Mouse (Mus musculus) thymus, adult 2 months (tissue): ENCODE measurements around the gene Atoh8. TPM values are rescaled to one million over a fixed set of nuclear protein-coding genes. Genes with fewer than 3 reads are reported as not detected.

Experiments
- DNase-seq: peaks from one replicate; pipeline ENCODE4 v3.0.0; 2021
- H3K27ac ChIP-seq: fragments of 200-500 bp; 2 replicates; pipeline ENCODE4 v1.5.1; 2012; ENCODE audit warnings: low read length, control low read depth; ENCODE audit not compliant: control insufficient read depth, insufficient read depth
- H3K27me3 ChIP-seq: fragments of 200-500 bp; 2 replicates; pipeline ENCODE4 v1.6.1; 2012; ENCODE audit warnings: mild to moderate bottlenecking, low read length, moderate library complexity, mixed read lengths; ENCODE audit not compliant: control insufficient read depth, insufficient read depth
- H3K36me3 ChIP-seq: fragments of 200-500 bp; 2 replicates; pipeline ENCODE4 v1.6.1; 2012; ENCODE audit warnings: mild to moderate bottlenecking, low read length, moderate library complexity; ENCODE audit not compliant: control insufficient read depth, insufficient read depth
- H3K4me1 ChIP-seq: fragments of 200-500 bp; replicated peaks from 2 replicates; pipeline ENCODE4 v1.6.1; 2012; ENCODE audit warnings: low read length; ENCODE audit not compliant: control insufficient read depth, insufficient read depth
- H3K4me3 ChIP-seq: fragments of 200-500 bp; 2 replicates; pipeline ENCODE4 v1.5.1; 2012; ENCODE audit warnings: mild to moderate bottlenecking, low read length, control low read depth, moderate library complexity; ENCODE audit not compliant: control insufficient read depth, insufficient read depth
- CTCF ChIP-seq: fragments of 200-500 bp; IDR thresholded peaks from 2 replicates; pipeline ENCODE4 v1.5.1; 2012; ENCODE audit warnings: mild to moderate bottlenecking, control low read depth, low read length, moderate library complexity, borderline replicate concordance; ENCODE audit not compliant: control insufficient read depth, poor library complexity, insufficient read depth; ENCODE audit errors: extremely low read depth
- POLR2A ChIP-seq: fragments of 200-500 bp; IDR thresholded peaks from 2 replicates; pipeline ENCODE4 v1.6.1; 2012; ENCODE audit warnings: mild to moderate bottlenecking, low read length, control low read depth, moderate library complexity; ENCODE audit not compliant: control insufficient read depth, poor library complexity, insufficient read depth; ENCODE audit errors: extremely low read depth
- WGBS: fragments of 180-500 bp; shearing (Covaris S2); methylation state at CpG from one replicate; pipeline ENCODE4 v1.1.7; 2018; 5-methylcytosine and 5-hydroxymethylcytosine counted together
- polyA plus RNA-seq: library from polyadenylated mRNA; depleted of rRNA; stranded (reverse); fragments of >200 nt; gene quantifications from 2 replicates; pipeline ENCODE4 v1.2.3, GENCODE M21; 2012

The Atoh8 gene
- polyA plus RNA-seq, 1 experiment: 3.8 TPM

DNA sequence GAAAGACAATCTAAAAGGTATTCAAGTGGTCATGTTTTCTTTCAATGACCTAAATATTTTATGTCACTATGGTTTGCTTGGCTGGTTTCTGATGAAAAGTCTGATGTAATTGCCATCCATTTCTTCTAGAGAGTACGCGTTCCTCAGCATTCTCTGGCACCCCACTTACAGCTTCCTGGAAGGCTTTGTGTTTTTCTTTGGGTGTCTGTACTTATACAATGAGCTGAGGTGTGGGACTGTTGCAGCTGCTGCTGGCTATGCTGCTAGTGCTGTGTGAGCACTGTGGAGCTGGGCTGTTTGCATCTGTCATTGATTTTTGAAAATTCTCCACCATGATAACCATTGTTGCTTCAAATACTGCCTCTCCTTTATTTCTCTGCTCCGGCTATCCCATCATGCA, 56.4 kb downstream of the Atoh8 start:
- H3K4me1 ChIP-seq: no peaks in the 10 kb centered on the region
- H3K36me3 ChIP-seq: no peaks in the 10 kb centered on the region
- 96% methylated on average over 3 of the region's 3 CpGs for WGBS
- TF ChIP-seq CTCF (no peak), POLR2A (no peak)
- no peak overlapping the region for H3K27ac ChIP-seq
- DNase-seq: no peak
- no peaks in the 10 kb centered on the region for H3K27me3 ChIP-seq
- no peak overlapping the region for H3K4me3 ChIP-seq

DNA sequence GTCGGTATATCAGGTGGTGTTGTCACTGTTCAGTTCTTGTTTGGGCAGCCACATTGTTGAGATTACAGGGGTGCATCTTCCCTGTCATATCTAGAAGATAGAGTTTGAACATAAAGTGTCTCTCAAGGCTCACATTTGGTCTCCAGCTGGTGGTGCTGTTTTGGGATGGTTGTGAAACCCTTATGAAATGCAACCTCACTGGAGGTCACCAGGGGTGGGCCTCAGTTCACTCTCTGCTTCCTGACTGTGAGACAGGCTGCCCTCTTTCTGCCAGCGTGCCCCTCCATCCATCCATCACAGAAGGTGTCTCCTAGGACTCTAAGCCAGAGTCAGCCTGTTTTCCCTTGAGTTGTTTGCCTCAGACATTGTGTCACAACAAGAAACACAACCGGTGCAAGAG, 58.0 kb downstream of the Atoh8 start:
- Histone ChIP-seq H3K36me3 (no peaks in the 10 kb centered on the region), H3K27ac (no peak overlapping the region), H3K4me3 (no peak overlapping the region), H3K4me1 (no peaks in the 10 kb centered on the region), H3K27me3 (no peaks in the 10 kb centered on the region)
- WGBS: 83% methylated on average over 3 of the region's 3 CpGs
- no peak for TF ChIP-seq POLR2A
- DNase-seq: no peak

DNA sequence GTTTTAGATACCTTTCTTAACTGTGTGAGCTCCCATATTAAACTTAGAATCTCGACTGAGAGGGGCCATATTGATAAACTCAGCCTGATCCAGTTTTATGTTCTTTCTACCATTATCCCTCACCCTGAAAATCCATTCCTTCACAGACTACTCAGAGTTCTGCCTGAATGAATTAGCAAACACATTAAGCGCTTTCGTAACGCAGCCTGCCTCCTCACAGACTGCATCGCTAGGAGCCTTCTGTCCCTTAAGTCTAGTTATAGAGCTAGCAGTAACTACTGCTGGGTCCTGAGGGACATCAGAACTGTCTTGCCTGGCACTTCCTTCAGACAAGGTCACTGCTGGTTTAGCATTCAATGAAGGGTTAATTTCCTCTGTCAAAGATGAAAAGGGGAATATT, 59.4 kb downstream of the Atoh8 start:
- DNase-seq: no peak
- H3K36me3 ChIP-seq: no peaks in the 10 kb centered on the region
- 92% methylated on average over 5 of the region's 5 CpGs for WGBS
- H3K27ac ChIP-seq: no peak overlapping the region
- H3K4me3 ChIP-seq: no peak overlapping the region
- H3K27me3 ChIP-seq: no peaks in the 10 kb centered on the region
- TF ChIP-seq POLR2A: no peak
- no peak for TF ChIP-seq CTCF
- no peaks in the 10 kb centered on the region for H3K4me1 ChIP-seq

DNA sequence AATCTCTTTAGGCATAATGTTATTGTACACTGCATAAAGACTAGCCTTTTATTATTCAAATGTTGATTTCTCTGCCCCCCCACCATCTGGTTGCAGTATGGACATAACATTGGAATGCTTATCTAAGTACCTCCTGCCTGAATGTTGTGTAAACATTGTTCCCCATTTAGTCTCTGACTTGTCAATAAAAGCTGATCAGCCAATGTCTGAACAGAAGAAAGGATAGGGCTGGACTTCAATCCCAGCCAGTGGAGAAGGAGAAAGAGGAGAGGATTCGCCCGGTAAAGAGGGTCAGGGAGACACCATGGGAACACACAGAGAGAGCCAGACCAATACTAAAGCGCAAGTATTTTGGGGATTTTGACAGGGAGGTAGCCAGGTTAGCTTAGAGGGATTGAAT, 60.0 kb downstream of the Atoh8 start:
- 93% methylated on average over 3 of the region's 3 CpGs for WGBS
- Histone ChIP-seq H3K27me3 (no peaks in the 10 kb centered on the region), H3K4me3 (no peak overlapping the region), H3K36me3 (no peaks in the 10 kb centered on the region), H3K4me1 (no peaks in the 10 kb centered on the region), H3K27ac (no peak overlapping the region)
- TF ChIP-seq POLR2A (no peak), CTCF (no peak)
- DNase-seq: no peak

DNA sequence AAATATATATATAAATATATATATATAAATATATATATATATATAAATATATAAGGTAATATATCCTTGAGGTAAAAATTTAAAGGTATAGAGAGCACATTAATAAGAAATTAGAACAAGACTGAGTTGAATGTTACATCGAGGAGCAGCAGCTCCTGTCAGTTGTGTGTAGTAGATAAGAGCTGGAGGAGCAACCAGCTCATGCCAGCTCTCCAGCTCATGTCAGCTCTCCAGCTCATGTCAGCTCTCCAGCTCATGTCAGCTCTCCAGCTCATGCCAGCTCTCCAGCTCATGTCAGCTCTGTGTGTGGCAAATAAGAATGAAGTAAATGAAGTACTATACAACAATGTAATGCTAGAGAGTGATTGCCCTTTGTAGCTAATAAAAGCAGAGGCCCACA, 62.0 kb downstream of the Atoh8 start:
- TF ChIP-seq CTCF: no peak
- TF ChIP-seq POLR2A: no peak
- H3K27ac ChIP-seq: no peak overlapping the region
- no peak overlapping the region for H3K4me3 ChIP-seq
- no peak for DNase-seq
- H3K36me3 ChIP-seq: no peaks in the 10 kb centered on the region
- WGBS: 76% methylated on average over 1 of the region's 1 CpGs
- H3K27me3 ChIP-seq: no peaks in the 10 kb centered on the region
- no peaks in the 10 kb centered on the region for H3K4me1 ChIP-seq

DNA sequence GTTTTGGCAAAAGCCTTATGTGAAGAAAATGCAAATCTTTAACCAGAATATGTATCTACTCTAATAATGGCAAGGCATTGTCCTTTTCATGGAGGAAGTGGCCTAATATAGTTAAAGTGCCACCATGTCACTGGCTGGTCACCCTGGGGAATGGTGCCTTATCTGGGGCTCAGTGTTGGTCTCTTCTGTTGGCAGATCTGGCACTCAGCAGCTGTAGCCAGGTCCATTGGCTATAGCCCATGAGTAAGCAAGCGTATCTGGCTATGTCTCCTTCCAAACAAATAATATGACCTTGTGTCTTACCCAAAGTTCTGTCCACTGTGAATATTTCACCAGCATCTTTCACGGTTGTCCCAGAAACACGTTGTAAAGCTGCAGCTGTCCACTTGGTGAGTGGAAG, 64.0 kb downstream of the Atoh8 start:
- no peak overlapping the region for H3K4me3 ChIP-seq
- 97% methylated on average over 3 of the region's 3 CpGs for WGBS
- TF ChIP-seq CTCF (no peak), POLR2A (no peak)
- H3K27ac ChIP-seq: no peak overlapping the region
- no peaks in the 10 kb centered on the region for H3K4me1 ChIP-seq
- no peaks in the 10 kb centered on the region for H3K36me3 ChIP-seq
- no peaks in the 10 kb centered on the region for H3K27me3 ChIP-seq
- no peak for DNase-seq

DNA sequence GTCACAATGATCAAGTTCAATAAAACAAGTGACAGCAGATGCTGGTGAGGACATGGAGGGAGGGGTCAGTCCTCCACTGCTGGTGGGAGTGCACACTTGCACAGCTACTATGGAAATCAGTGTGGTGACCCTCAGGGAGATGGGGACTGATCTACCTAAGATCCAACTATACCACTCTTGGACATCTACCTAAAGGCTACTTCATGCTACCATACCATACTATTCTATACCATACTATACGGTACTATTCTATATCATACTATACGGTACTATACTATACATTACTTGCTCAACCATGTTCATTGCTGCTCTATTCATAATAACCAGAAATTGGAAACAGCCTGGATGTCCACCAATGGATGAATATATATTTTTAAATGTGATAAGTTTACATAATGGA, 69.5 kb downstream of the Atoh8 start:
- Histone ChIP-seq H3K4me1 (peaks cover 6% of the 10 kb centered on the region; the same call in 1 of the 2 replicates), H3K4me3 (no peak overlapping the region), H3K27ac (no peak overlapping the region), H3K27me3 (no peaks in the 10 kb centered on the region), H3K36me3 (no peaks in the 10 kb centered on the region)
- no peak for TF ChIP-seq CTCF
- TF ChIP-seq POLR2A: no peak
- no peak for DNase-seq
- WGBS: 83% methylated on average over 2 of the region's 2 CpGs
